Mouse (Mus musculus): ENCODE data around the gene Htra1.

GRCm38 (mm10) chr7:130978545-130978944, 42.6 kb downstream of the Htra1 start:
- TF ChIP-seq CTCF (IDR thresholded peaks at IDR 0.05) = no peak
- TF ChIP-seq POLR2A (IDR thresholded peaks at IDR 0.05; ENCODE audit: insufficient read depth, low read depth, low read length) = no peak
- TF ChIP-seq EP300 (IDR thresholded peaks at IDR 0.05; ENCODE audit: insufficient read depth, low read depth, low read length) = no peak
